Mouse (Mus musculus): ENCODE measurements around the gene Rab12. TPM values are rescaled to one million over a fixed set of nuclear protein-coding genes. Genes with fewer than 3 reads are reported as not detected.

The Rab12 gene
- total RNA-seq, 1 experiment = 20.1 TPM

- TF ChIP-seq CHD2 (IDR thresholded peaks at IDR 0.05; ENCODE audit: low read depth, low read length) = no peak
- TF ChIP-seq MAFK (IDR thresholded peaks at IDR 0.05; ENCODE audit: insufficient read depth, low read depth, low read length) = no peak
- no peak for TF ChIP-seq ZC3H11A (IDR thresholded peaks at IDR 0.05; ENCODE audit: borderline replicate concordance, low read depth, low read length)
- no peak for TF ChIP-seq HCFC1 (IDR thresholded peaks at IDR 0.05; ENCODE audit: borderline replicate concordance, insufficient read depth, low read length)
- no peak for TF ChIP-seq ZNF384 (IDR thresholded peaks at IDR 0.05; ENCODE audit: low read depth, low read length)
- DNase-seq (ENCODE audit: low read depth, low spot score) = no peak
- no peaks in the 10 kb centered on the region for H3K9me3 ChIP-seq (ENCODE audit: control insufficient read depth, insufficient read depth, low read depth, low read length)
- H3K9ac ChIP-seq (ENCODE audit: insufficient read depth, low read depth, low read length, poor library complexity, severe bottlenecking) = no peak overlapping the region
- H3K4me1 ChIP-seq (ENCODE audit: control insufficient read depth in 2 of 2, insufficient read depth in 2 of 2, low read length in 2 of 2, poor library complexity in 1 of 2) = peaks cover 3% of the 10 kb centered on the region in 2 experiments; a peak in 1 of 4 replicates
- H3K36me3 ChIP-seq (ENCODE audit: control insufficient read depth, insufficient read depth, low read length, poor library complexity, severe bottlenecking) = peaks cover 16% of the 10 kb centered on the region
- in situ Hi-C loops (cut with MboI; ENCODE audit: low sequenced_read_pairs in 2 of 2, unreplicated experiment in 2 of 2) = no loop called here
- no peak overlapping the region for H3K4me3 ChIP-seq (ENCODE audit: insufficient read depth in 1 of 2, low read depth in 1 of 2, low read length in 2 of 2, poor library complexity in 1 of 2, severe bottlenecking in 1 of 2)
- H3K27ac ChIP-seq (ENCODE audit: insufficient read depth, low read depth, low read length, poor library complexity, severe bottlenecking) = no peak overlapping the region
Measured at GRCm38 (mm10) chr17:66504964-66505363, 14.6 kb downstream of the Rab12 start.

GRCm38 (mm10) chr17:66504248-66504647 is 15.3 kb downstream of the Rab12 start:
- no peak overlapping the region for H3K9ac ChIP-seq (ENCODE audit: insufficient read depth, low read depth, low read length, poor library complexity, severe bottlenecking)
- TF ChIP-seq CHD2 (IDR thresholded peaks at IDR 0.05; ENCODE audit: low read depth, low read length) (no peak), ZNF384 (IDR thresholded peaks at IDR 0.05; ENCODE audit: low read depth, low read length) (no peak)
- in situ Hi-C loops (cut with MboI; ENCODE audit: low sequenced_read_pairs in 2 of 2, unreplicated experiment in 2 of 2) = no loop called here
- peaks cover 18% of the 10 kb centered on the region for H3K36me3 ChIP-seq (ENCODE audit: control insufficient read depth, insufficient read depth, low read length, poor library complexity, severe bottlenecking)
- no peak overlapping the region for H3K4me3 ChIP-seq (ENCODE audit: insufficient read depth in 1 of 2, low read depth in 1 of 2, low read length in 2 of 2, poor library complexity in 1 of 2, severe bottlenecking in 1 of 2)
- H3K27ac ChIP-seq (ENCODE audit: insufficient read depth, low read depth, low read length, poor library complexity, severe bottlenecking) = no peak overlapping the region
- peaks cover 1 to 2% of the 10 kb centered on the region in 2 experiments; a peak in 1 of 4 replicates for H3K4me1 ChIP-seq (ENCODE audit: control insufficient read depth in 2 of 2, insufficient read depth in 2 of 2, low read length in 2 of 2, poor library complexity in 1 of 2)
- H3K9me3 ChIP-seq (ENCODE audit: control insufficient read depth, insufficient read depth, low read depth, low read length) = no peaks in the 10 kb centered on the region
- DNase-seq (ENCODE audit: low read depth, low spot score) = no peak

GRCm38 (mm10) chr17:66503466-66503865 is 16.1 kb downstream of the Rab12 start:
- TF ChIP-seq HCFC1 (IDR thresholded peaks at IDR 0.05; ENCODE audit: borderline replicate concordance, insufficient read depth, low read length) (no peak), CHD2 (IDR thresholded peaks at IDR 0.05; ENCODE audit: low read depth, low read length) (no peak), ZNF384 (IDR thresholded peaks at IDR 0.05; ENCODE audit: low read depth, low read length) (no peak), ZC3H11A (IDR thresholded peaks at IDR 0.05; ENCODE audit: borderline replicate concordance, low read depth, low read length) (no peak), MAFK (IDR thresholded peaks at IDR 0.05; ENCODE audit: insufficient read depth, low read depth, low read length) (no peak)

GRCm38 (mm10) chr17:66502865-66503264 is 16.7 kb downstream of the Rab12 start:
- in situ Hi-C loops (cut with MboI; ENCODE audit: low sequenced_read_pairs in 2 of 2, unreplicated experiment in 2 of 2) = no loop called here
- no peak overlapping the region for H3K9ac ChIP-seq (ENCODE audit: insufficient read depth, low read depth, low read length, poor library complexity, severe bottlenecking)
- TF ChIP-seq HCFC1 (IDR thresholded peaks at IDR 0.05; ENCODE audit: borderline replicate concordance, insufficient read depth, low read length) (no peak), ZNF384 (IDR thresholded peaks at IDR 0.05; ENCODE audit: low read depth, low read length) (no peak), MAFK (IDR thresholded peaks at IDR 0.05; ENCODE audit: insufficient read depth, low read depth, low read length) (no peak), ZC3H11A (IDR thresholded peaks at IDR 0.05; ENCODE audit: borderline replicate concordance, low read depth, low read length) (no peak), CHD2 (IDR thresholded peaks at IDR 0.05; ENCODE audit: low read depth, low read length) (no peak)
- H3K36me3 ChIP-seq (ENCODE audit: control insufficient read depth, insufficient read depth, low read length, poor library complexity, severe bottlenecking) = peaks cover 20% of the 10 kb centered on the region
- no peak for DNase-seq (ENCODE audit: low read depth, low spot score)
- peaks cover 0 to 3% of the 10 kb centered on the region in 2 experiments; a peak in 1 of 4 replicates for H3K4me1 ChIP-seq (ENCODE audit: control insufficient read depth in 2 of 2, insufficient read depth in 2 of 2, low read length in 2 of 2, poor library complexity in 1 of 2)
- no peak overlapping the region for H3K4me3 ChIP-seq (ENCODE audit: insufficient read depth in 1 of 2, low read depth in 1 of 2, low read length in 2 of 2, poor library complexity in 1 of 2, severe bottlenecking in 1 of 2)
- H3K9me3 ChIP-seq (ENCODE audit: control insufficient read depth, insufficient read depth, low read depth, low read length) = no peaks in the 10 kb centered on the region
- no peak overlapping the region for H3K27ac ChIP-seq (ENCODE audit: insufficient read depth, low read depth, low read length, poor library complexity, severe bottlenecking)

More at GRCm38 (mm10) chr17:66503466-66503865, 16.1 kb downstream of the Rab12 start:
- Histone ChIP-seq H3K9me3 (ENCODE audit: control insufficient read depth, insufficient read depth, low read depth, low read length) (no peaks in the 10 kb centered on the region), H3K9ac (ENCODE audit: insufficient read depth, low read depth, low read length, poor library complexity, severe bottlenecking) (no peak overlapping the region), H3K4me1 (ENCODE audit: control insufficient read depth in 2 of 2, insufficient read depth in 2 of 2, low read length in 2 of 2, poor library complexity in 1 of 2) (peaks cover 0 to 3% of the 10 kb centered on the region in 2 experiments; a peak in 1 of 4 replicates), H3K27ac (ENCODE audit: insufficient read depth, low read depth, low read length, poor library complexity, severe bottlenecking) (no peak overlapping the region), H3K4me3 (ENCODE audit: insufficient read depth in 1 of 2, low read depth in 1 of 2, low read length in 2 of 2, poor library complexity in 1 of 2, severe bottlenecking in 1 of 2) (no peak overlapping the region), H3K36me3 (ENCODE audit: control insufficient read depth, insufficient read depth, low read length, poor library complexity, severe bottlenecking) (peaks cover 18% of the 10 kb centered on the region)
- in situ Hi-C loops (cut with MboI; ENCODE audit: low sequenced_read_pairs in 2 of 2, unreplicated experiment in 2 of 2) = no loop called here
- no peak for DNase-seq (ENCODE audit: low read depth, low spot score)

- no peak for DNase-seq (ENCODE audit: low read depth, low spot score)
- Histone ChIP-seq H3K27ac (ENCODE audit: insufficient read depth, low read depth, low read length, poor library complexity, severe bottlenecking) (no peak overlapping the region), H3K4me1 (ENCODE audit: control insufficient read depth in 2 of 2, insufficient read depth in 2 of 2, low read length in 2 of 2, poor library complexity in 1 of 2) (peaks cover 0 to 2% of the 10 kb centered on the region in 2 experiments; a peak in 1 of 4 replicates), H3K9me3 (ENCODE audit: control insufficient read depth, insufficient read depth, low read depth, low read length) (no peaks in the 10 kb centered on the region), H3K36me3 (ENCODE audit: control insufficient read depth, insufficient read depth, low read length, poor library complexity, severe bottlenecking) (peaks cover 26% of the 10 kb centered on the region), H3K4me3 (ENCODE audit: insufficient read depth in 1 of 2, low read depth in 1 of 2, low read length in 2 of 2, poor library complexity in 1 of 2, severe bottlenecking in 1 of 2) (no peak overlapping the region), H3K9ac (ENCODE audit: insufficient read depth, low read depth, low read length, poor library complexity, severe bottlenecking) (no peak overlapping the region)
- no peak for TF ChIP-seq ZNF384 (IDR thresholded peaks at IDR 0.05; ENCODE audit: low read depth, low read length)
- no peak for TF ChIP-seq HCFC1 (IDR thresholded peaks at IDR 0.05; ENCODE audit: borderline replicate concordance, insufficient read depth, low read length)
- no peak for TF ChIP-seq MAFK (IDR thresholded peaks at IDR 0.05; ENCODE audit: insufficient read depth, low read depth, low read length)
- TF ChIP-seq ZC3H11A (IDR thresholded peaks at IDR 0.05; ENCODE audit: borderline replicate concordance, low read depth, low read length) = no peak
- TF ChIP-seq CHD2 (IDR thresholded peaks at IDR 0.05; ENCODE audit: low read depth, low read length) = no peak
- in situ Hi-C loops (cut with MboI; ENCODE audit: low sequenced_read_pairs in 2 of 2, unreplicated experiment in 2 of 2) = loop anchor here in 1 of 2 experiments (10.0 kb wide), 1 partner anchor 344 kb away; no protein-coding TSS in a partner anchor
Measured at GRCm38 (mm10) chr17:66498598-66498997, 20.9 kb downstream of the Rab12 start.
